Mouse (Mus musculus): ENCODE measurements around the gene Speer4e.
A peak's percentile ranks its signal among the peaks of the same experiment; 100 is the strongest.
"Not testable (repeated sequence)": the region's sequence is repeated elsewhere in the genome, so short reads cannot be mapped to it uniquely, and the experiment has no call there.

Gene Speer4e

GRCm38 (mm10) chr5:14938329-14938728 lies at the start of gene Speer4e:
Gene Speer4e, minus strand, starts transcription at chr5:14938429.
- not testable (repeated sequence) for DNase-seq (ENCODE audit: low spot score in 2 of 2)

GRCm38 (mm10) chr5:14986649-14987387 lies 48.6 kb upstream of the Speer4e start:
- DNase-seq (ENCODE audit: low spot score in 2 of 2), result not testable (repeated sequence)

- not testable (repeated sequence) for DNase-seq (ENCODE audit: low spot score in 2 of 2)
These were observed 40.6 kb upstream of the Speer4e start, which contains the start of gene Gm10354 for GRCm38 (mm10) chr5:14978835-14979234. Gene Gm10354, minus strand, starts transcription at chr5:14978935.

GRCm38 (mm10) chr5:14977368-14977767 lies 39.1 kb upstream of the Speer4e start:
- not testable (repeated sequence) for DNase-seq (ENCODE audit: low spot score in 2 of 2)

- DNase-seq (ENCODE audit: low spot score in 2 of 2), result not testable (repeated sequence)
These were observed 37.1 kb upstream of the Speer4e start for GRCm38 (mm10) chr5:14975294-14975693.

- not testable (repeated sequence) for DNase-seq (ENCODE audit: low spot score in 2 of 2)
These were observed 34.6 kb upstream of the Speer4e start for GRCm38 (mm10) chr5:14972841-14973240.

GRCm38 (mm10) chr5:14963821-14964220 lies 25.6 kb upstream of the Speer4e start:
- DNase-seq (ENCODE audit: low spot score in 2 of 2), result not testable (repeated sequence)

GRCm38 (mm10) chr5:14961502-14961901 lies 23.3 kb upstream of the Speer4e start:
- DNase-seq (ENCODE audit: low spot score in 2 of 2), result not testable (repeated sequence)

GRCm38 (mm10) chr5:14955928-14956706 lies 17.9 kb upstream of the Speer4e start:
- DNase-seq (ENCODE audit: low spot score in 2 of 2), result not testable (repeated sequence)

- not testable (repeated sequence) for DNase-seq (ENCODE audit: low spot score in 2 of 2)
These were observed 15.4 kb upstream of the Speer4e start for GRCm38 (mm10) chr5:14953587-14953986.

GRCm38 (mm10) chr5:14952749-14953148 lies 14.5 kb upstream of the Speer4e start:
- not testable (repeated sequence) for DNase-seq (ENCODE audit: low spot score in 2 of 2)

- DNase-seq (ENCODE audit: low spot score in 2 of 2), result not testable (repeated sequence)
These were observed 13.6 kb upstream of the Speer4e start for GRCm38 (mm10) chr5:14951822-14952221.

- peak in 1 of 2 experiments; percentile 24 for DNase-seq (ENCODE audit: low spot score in 2 of 2)
These were observed 9.4 kb upstream of the Speer4e start for GRCm38 (mm10) chr5:14947482-14948198.

GRCm38 (mm10) chr5:14945524-14945923 lies 7.3 kb upstream of the Speer4e start:
- DNase-seq (ENCODE audit: low spot score in 2 of 2), result not testable (repeated sequence)

GRCm38 (mm10) chr5:14941043-14941442 lies 2.8 kb upstream of the Speer4e start:
- not testable (repeated sequence) for DNase-seq (ENCODE audit: low spot score in 2 of 2)

- not testable (repeated sequence) for DNase-seq (ENCODE audit: low spot score in 2 of 2)
These were observed 4.5 kb downstream of the Speer4e start for GRCm38 (mm10) chr5:14933721-14934120.

- DNase-seq (ENCODE audit: low spot score in 2 of 2), result not testable (repeated sequence)
These were observed 11.2 kb downstream of the Speer4e start for GRCm38 (mm10) chr5:14927047-14927446.

- DNase-seq (ENCODE audit: low spot score in 2 of 2), result not testable (repeated sequence)
These were observed 23.4 kb downstream of the Speer4e start, which contains the start of gene Gm9758 for GRCm38 (mm10) chr5:14914799-14915198. Gene Gm9758, minus strand, starts transcription at chr5:14914899.

- DNase-seq (ENCODE audit: low spot score in 2 of 2), result not testable (repeated sequence)
These were observed 23.9 kb downstream of the Speer4e start for GRCm38 (mm10) chr5:14914361-14914760.

- DNase-seq (ENCODE audit: low spot score in 2 of 2), result not testable (repeated sequence)
These were observed 34.7 kb downstream of the Speer4e start for GRCm38 (mm10) chr5:14903539-14903938.

- DNase-seq (ENCODE audit: low spot score in 2 of 2), result no peak
These were observed 46.0 kb downstream of the Speer4e start for GRCm38 (mm10) chr5:14892242-14892641.

- not testable (repeated sequence) for DNase-seq (ENCODE audit: low spot score in 2 of 2)
These were observed 52.9 kb downstream of the Speer4e start for GRCm38 (mm10) chr5:14885291-14885690.
